Mouse (Mus musculus): ENCODE measurements around the gene Tnp1. TPM values are rescaled to one million over a fixed set of nuclear protein-coding genes. Genes with fewer than 3 reads are reported as not detected.

Gene Tnp1
- polyA plus RNA-seq, 1 experiment from 2014 or later: not detected

- Histone ChIP-seq H3K4me2 (replicated peaks) (no peak overlapping the region), H3K27ac (no peak overlapping the region), H3K9ac (no peak overlapping the region), H3K4me1 (replicated peaks; ENCODE audit: control insufficient read depth, insufficient read depth, low read length) (no peaks in the 10 kb centered on the region), H3K27me3 (ENCODE audit: control insufficient read depth, insufficient read depth, low read length) (no peaks in the 10 kb centered on the region), H3K9me3 (ENCODE audit: control insufficient read depth, low read length) (no peaks in the 10 kb centered on the region), H3K36me3 (replicated peaks; ENCODE audit: control insufficient read depth, insufficient read depth) (no peaks in the 10 kb centered on the region), H3K4me3 (replicated peaks; ENCODE audit: low read length) (no peak overlapping the region)
- no peak for ATAC-seq (ENCODE audit: low FRiP score)
- 53% methylated on average over 2 of the region's 2 CpGs for WGBS
- no peak for DNase-seq (ENCODE audit: low spot score)
These were observed 23.5 kb downstream of the Tnp1 start for GRCm38 (mm10) chr1:72992209-72992608.

GRCm38 (mm10) chr1:72988904-72989303, 26.8 kb downstream of the Tnp1 start:
- DNase-seq (ENCODE audit: low spot score) (no peak), ATAC-seq (ENCODE audit: low FRiP score) (no peak)
- Histone ChIP-seq H3K9me3 (ENCODE audit: control insufficient read depth, low read length) (no peaks in the 10 kb centered on the region), H3K27me3 (ENCODE audit: control insufficient read depth, insufficient read depth, low read length) (no peaks in the 10 kb centered on the region), H3K4me2 (replicated peaks) (no peak overlapping the region), H3K9ac (no peak overlapping the region), H3K4me3 (replicated peaks; ENCODE audit: low read length) (no peak overlapping the region), H3K36me3 (replicated peaks; ENCODE audit: control insufficient read depth, insufficient read depth) (no peaks in the 10 kb centered on the region), H3K27ac (no peak overlapping the region), H3K4me1 (replicated peaks; ENCODE audit: control insufficient read depth, insufficient read depth, low read length) (no peaks in the 10 kb centered on the region)
- 93% methylated on average over 3 of the region's 3 CpGs for WGBS

GRCm38 (mm10) chr1:72986715-72987114, 29.0 kb downstream of the Tnp1 start:
- Histone ChIP-seq H3K27ac (no peak overlapping the region), H3K36me3 (replicated peaks; ENCODE audit: control insufficient read depth, insufficient read depth) (no peaks in the 10 kb centered on the region), H3K27me3 (ENCODE audit: control insufficient read depth, insufficient read depth, low read length) (no peaks in the 10 kb centered on the region), H3K4me3 (replicated peaks; ENCODE audit: low read length) (no peak overlapping the region), H3K4me1 (replicated peaks; ENCODE audit: control insufficient read depth, insufficient read depth, low read length) (no peaks in the 10 kb centered on the region), H3K4me2 (replicated peaks) (no peak overlapping the region), H3K9ac (no peak overlapping the region), H3K9me3 (ENCODE audit: control insufficient read depth, low read length) (no peaks in the 10 kb centered on the region)
- DNase-seq (ENCODE audit: low spot score): no peak
- WGBS: 92% methylated on average over 4 of the region's 4 CpGs
- ATAC-seq (ENCODE audit: low FRiP score): no peak

- no peak overlapping the region for H3K4me3 ChIP-seq (replicated peaks; ENCODE audit: low read length)
- no peak overlapping the region for H3K4me2 ChIP-seq (replicated peaks)
- H3K27ac ChIP-seq: no peak overlapping the region
- DNase-seq (ENCODE audit: low spot score) (no peak), ATAC-seq (ENCODE audit: low FRiP score) (no peak)
- H3K4me1 ChIP-seq (replicated peaks; ENCODE audit: control insufficient read depth, insufficient read depth, low read length): no peaks in the 10 kb centered on the region
- 87% methylated on average over 9 of the region's 9 CpGs for WGBS
- H3K36me3 ChIP-seq (replicated peaks; ENCODE audit: control insufficient read depth, insufficient read depth): no peaks in the 10 kb centered on the region
- H3K27me3 ChIP-seq (ENCODE audit: control insufficient read depth, insufficient read depth, low read length): no peaks in the 10 kb centered on the region
- H3K9ac ChIP-seq: no peak overlapping the region
- no peaks in the 10 kb centered on the region for H3K9me3 ChIP-seq (ENCODE audit: control insufficient read depth, low read length)
These were observed 36.8 kb downstream of the Tnp1 start for GRCm38 (mm10) chr1:72978956-72979355.

- Histone ChIP-seq H3K27ac (no peak overlapping the region), H3K4me2 (replicated peaks) (no peak overlapping the region), H3K9me3 (ENCODE audit: control insufficient read depth, low read length) (no peaks in the 10 kb centered on the region), H3K27me3 (ENCODE audit: control insufficient read depth, insufficient read depth, low read length) (no peaks in the 10 kb centered on the region), H3K4me3 (replicated peaks; ENCODE audit: low read length) (no peak overlapping the region), H3K9ac (no peak overlapping the region), H3K36me3 (replicated peaks; ENCODE audit: control insufficient read depth, insufficient read depth) (no peaks in the 10 kb centered on the region), H3K4me1 (replicated peaks; ENCODE audit: control insufficient read depth, insufficient read depth, low read length) (peaks cover 4% of the 10 kb centered on the region; the same call in 1 of the 2 replicates)
- no peak for ATAC-seq (ENCODE audit: low FRiP score)
- no peak for DNase-seq (ENCODE audit: low spot score)
These were observed 41.5 kb downstream of the Tnp1 start for GRCm38 (mm10) chr1:72974226-72974625.

GRCm38 (mm10) chr1:72970461-72970860, 45.2 kb downstream of the Tnp1 start:
- H3K36me3 ChIP-seq (replicated peaks; ENCODE audit: control insufficient read depth, insufficient read depth): no peaks in the 10 kb centered on the region
- ATAC-seq (ENCODE audit: low FRiP score) (no peak), DNase-seq (ENCODE audit: low spot score) (no peak)

GRCm38 (mm10) chr1:72969113-72969812, 46.4 kb downstream of the Tnp1 start:
- 40% methylated on average over 10 of the region's 10 CpGs for WGBS
- DNase-seq (ENCODE audit: low spot score) (no peak), ATAC-seq (ENCODE audit: low FRiP score) (no peak)
- Histone ChIP-seq H3K27me3 (ENCODE audit: control insufficient read depth, insufficient read depth, low read length) (no peaks in the 10 kb centered on the region), H3K9ac (no peak overlapping the region), H3K4me1 (replicated peaks; ENCODE audit: control insufficient read depth, insufficient read depth, low read length) (peaks cover 6% of the 10 kb centered on the region; the same call in 1 of the 2 replicates), H3K9me3 (ENCODE audit: control insufficient read depth, low read length) (no peaks in the 10 kb centered on the region), H3K27ac (no peak overlapping the region), H3K4me3 (replicated peaks; ENCODE audit: low read length) (no peak overlapping the region), H3K4me2 (replicated peaks) (no peak overlapping the region), H3K36me3 (replicated peaks; ENCODE audit: control insufficient read depth, insufficient read depth) (no peaks in the 10 kb centered on the region)

More at GRCm38 (mm10) chr1:72970461-72970860, 45.2 kb downstream of the Tnp1 start:
- Histone ChIP-seq H3K4me1 (replicated peaks; ENCODE audit: control insufficient read depth, insufficient read depth, low read length) (peaks cover 6% of the 10 kb centered on the region; the same call in 1 of the 2 replicates), H3K4me2 (replicated peaks) (no peak overlapping the region), H3K27ac (no peak overlapping the region), H3K9ac (no peak overlapping the region), H3K4me3 (replicated peaks; ENCODE audit: low read length) (no peak overlapping the region), H3K27me3 (ENCODE audit: control insufficient read depth, insufficient read depth, low read length) (no peaks in the 10 kb centered on the region), H3K9me3 (ENCODE audit: control insufficient read depth, low read length) (no peaks in the 10 kb centered on the region)
- WGBS: 89% methylated on average over 9 of the region's 9 CpGs

- H3K27ac ChIP-seq: no peak overlapping the region
- H3K4me3 ChIP-seq (replicated peaks; ENCODE audit: low read length): no peak overlapping the region
- WGBS: 95% methylated on average over 4 of the region's 4 CpGs
- no peak overlapping the region for H3K9ac ChIP-seq
- DNase-seq (ENCODE audit: low spot score) (no peak), ATAC-seq (ENCODE audit: low FRiP score) (no peak)
- no peaks in the 10 kb centered on the region for H3K9me3 ChIP-seq (ENCODE audit: control insufficient read depth, low read length)
- H3K4me2 ChIP-seq (replicated peaks): no peak overlapping the region
- no peaks in the 10 kb centered on the region for H3K27me3 ChIP-seq (ENCODE audit: control insufficient read depth, insufficient read depth, low read length)
- H3K4me1 ChIP-seq (replicated peaks; ENCODE audit: control insufficient read depth, insufficient read depth, low read length): peaks cover 14% of the 10 kb centered on the region; the same call in 1 of the 2 replicates
- no peaks in the 10 kb centered on the region for H3K36me3 ChIP-seq (replicated peaks; ENCODE audit: control insufficient read depth, insufficient read depth)
These were observed 49.3 kb downstream of the Tnp1 start for GRCm38 (mm10) chr1:72966423-72966822.

Data from hindbrain, embryonic 14.5 days (tissue).